Mouse (Mus musculus) skeletal muscle tissue, adult 2 months (tissue): ENCODE measurements around the gene Izumo2.

Source experiments
- DNase-seq: peaks from one replicate; pipeline ENCODE4 v3.0.0-alpha.2; 2012; ENCODE audit warnings: low read depth, low spot score

Izumo2 gene

DNA sequence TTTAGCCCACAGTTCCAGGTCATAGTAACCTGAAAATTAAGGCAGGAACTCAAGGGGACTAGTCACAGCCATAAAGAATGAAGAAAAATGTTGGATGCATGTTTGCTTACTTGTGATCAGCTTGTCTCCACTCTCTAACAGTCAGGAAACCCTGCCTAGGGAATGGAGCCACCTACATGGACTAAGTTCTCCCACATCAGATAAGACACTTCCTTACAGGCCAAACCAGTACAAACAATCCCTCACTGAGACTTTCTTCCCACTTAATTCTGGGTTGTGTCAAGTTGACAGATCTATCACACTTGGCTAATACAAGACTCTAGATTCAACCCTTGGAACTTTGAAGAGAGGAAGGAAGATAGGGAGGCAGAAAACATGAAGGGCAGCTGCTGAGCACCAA lies 51.8 kb downstream of the Izumo2 start:
- DNase-seq: no peak

DNA sequence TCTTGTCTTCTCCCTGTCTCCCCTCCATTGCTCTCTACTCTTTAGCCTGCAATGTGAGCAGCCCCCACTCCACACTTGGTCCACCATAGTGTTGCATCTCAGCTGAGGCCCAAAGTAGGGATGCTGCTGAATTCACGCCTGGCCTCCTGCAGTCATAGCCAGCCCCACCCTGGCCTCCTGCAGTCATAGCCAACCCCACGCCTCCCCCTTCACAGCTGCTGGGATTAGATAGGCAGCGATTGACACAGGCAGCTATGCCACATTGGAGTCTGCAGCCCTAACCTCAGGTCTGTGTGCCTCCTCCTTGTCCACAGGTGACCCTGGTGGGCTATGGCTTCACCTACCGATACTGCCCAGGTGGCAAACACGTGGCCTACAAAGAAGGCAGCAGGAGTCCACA lies 59.6 kb downstream of the Izumo2 start:
- no peak for DNase-seq
